Mouse (Mus musculus) embryo, embryonic 10.5 days (tissue): ENCODE data around the gene BC005537.
"Not testable (repeated sequence)": the region's sequence is repeated elsewhere in the genome, so short reads cannot be mapped to it uniquely, and the experiment has no call there.

Source experiments
- DNase-seq: peaks from one replicate; pipeline ENCODE4 v3.0.0-alpha.2; 2015; ENCODE audit warnings: low spot score

Gene BC005537

GRCm38 (mm10) chr13:24801308-24801921, at the start of gene BC005537:
Gene BC005537 (plus strand): TSS chr13:24801657.
- DNase-seq: no peak

GRCm38 (mm10) chr13:24756756-24757155, 44.7 kb upstream of the BC005537 start:
- DNase-seq: no peak

DNA sequence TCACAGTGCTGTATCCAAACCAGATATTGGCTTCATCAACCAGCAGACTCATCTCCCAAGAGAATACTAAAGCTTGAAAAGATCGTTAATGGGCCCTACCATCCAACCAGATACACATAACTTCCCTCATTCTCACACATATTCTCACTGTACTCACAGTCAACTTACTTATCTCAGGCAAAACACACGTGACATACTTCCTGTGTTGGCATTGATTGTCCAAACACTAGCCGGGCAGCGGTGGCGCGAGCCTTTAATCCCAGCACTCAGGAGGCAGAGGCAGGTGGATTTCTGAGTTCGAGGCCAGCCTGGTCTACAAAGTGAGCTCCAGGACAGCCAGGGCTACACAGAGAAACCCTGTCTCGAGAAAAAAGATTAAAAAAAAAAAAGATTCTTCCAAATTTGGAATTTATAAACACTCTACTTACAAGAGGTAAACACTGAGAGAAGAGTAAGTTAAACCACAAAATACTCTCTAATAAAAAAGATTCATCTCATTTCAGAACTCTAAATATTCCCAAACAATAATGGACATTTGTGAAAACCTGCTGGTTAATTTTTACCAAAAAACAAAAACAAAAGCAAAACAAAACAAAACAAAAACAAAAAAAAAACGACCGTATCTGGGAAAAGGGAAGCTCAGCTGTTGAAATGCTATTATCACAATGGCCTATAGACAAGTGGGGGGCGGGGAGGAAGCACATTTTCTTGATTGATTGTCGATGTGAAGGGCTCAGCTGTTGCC, 43.5 kb upstream of the BC005537 start:
- DNase-seq: no peak

DNA sequence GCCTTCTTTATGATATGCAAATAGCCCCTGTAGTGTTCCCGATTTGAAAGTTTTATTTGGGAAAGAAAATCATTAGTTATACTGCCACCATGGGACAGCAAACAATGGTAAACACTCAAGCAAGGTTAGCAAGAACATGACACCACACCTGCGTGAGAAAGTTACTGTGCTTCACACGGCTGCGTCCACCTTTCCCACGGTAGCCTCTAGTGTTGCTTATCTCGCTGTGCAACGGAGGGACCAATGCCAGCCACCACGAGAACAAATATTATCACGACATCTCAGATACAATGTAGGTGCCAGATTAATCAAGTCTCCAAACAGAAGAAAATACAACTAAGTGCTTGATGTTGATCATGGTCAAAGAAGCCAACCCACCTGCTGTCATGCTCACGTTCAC, 42.0 kb upstream of the BC005537 start:
- no peak for DNase-seq

DNA sequence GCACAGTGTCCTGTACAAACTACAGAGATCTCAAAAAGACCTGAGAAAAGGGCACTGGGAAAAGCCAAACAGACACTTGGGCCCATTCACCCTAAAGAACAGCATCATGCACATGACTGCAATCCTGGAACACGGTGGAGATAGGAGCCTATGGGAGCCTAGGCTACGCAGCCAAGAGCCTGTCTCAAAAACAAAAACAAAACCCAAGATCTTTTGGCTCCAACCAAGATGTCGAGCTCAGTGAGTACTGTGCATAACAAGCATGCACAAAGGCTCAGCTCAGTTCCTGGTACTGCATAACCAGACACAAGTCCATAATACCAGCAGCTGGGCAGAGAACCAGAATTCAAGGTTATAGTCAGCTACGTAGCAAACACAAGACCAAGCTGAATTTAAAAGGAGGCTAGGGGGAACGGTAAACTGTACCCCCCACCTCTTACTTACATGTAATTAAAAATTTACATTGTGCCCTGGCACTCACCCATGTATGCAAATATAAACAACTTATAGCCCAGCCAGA, 41.0 kb upstream of the BC005537 start:
- no peak for DNase-seq

DNA sequence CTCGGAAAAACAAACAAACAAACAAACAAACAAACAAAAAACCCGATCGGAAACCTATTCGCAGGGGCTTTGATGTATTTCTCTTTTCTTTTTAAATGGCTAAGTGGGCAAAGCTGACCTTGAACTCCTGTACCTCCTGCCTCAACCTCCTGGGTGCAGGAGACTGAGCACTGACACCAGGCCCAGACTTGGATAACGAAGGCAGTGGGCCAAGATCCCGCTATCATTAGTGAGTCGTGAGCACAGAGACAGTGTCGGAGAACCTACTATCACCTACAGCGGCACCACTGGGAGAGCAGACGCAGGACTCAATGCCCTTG, 40.4 kb upstream of the BC005537 start:
- no peak for DNase-seq

GRCm38 (mm10) chr13:24761403-24762227, 39.8 kb upstream of the BC005537 start, which contains the start of gene Gmnn:
Gene Gmnn (minus strand): TSS chr13:24761923.
- peak; percentile 95 for DNase-seq

- DNase-seq: no peak
Measured at GRCm38 (mm10) chr13:24762254-24762653, 39.2 kb upstream of the BC005537 start.

DNA sequence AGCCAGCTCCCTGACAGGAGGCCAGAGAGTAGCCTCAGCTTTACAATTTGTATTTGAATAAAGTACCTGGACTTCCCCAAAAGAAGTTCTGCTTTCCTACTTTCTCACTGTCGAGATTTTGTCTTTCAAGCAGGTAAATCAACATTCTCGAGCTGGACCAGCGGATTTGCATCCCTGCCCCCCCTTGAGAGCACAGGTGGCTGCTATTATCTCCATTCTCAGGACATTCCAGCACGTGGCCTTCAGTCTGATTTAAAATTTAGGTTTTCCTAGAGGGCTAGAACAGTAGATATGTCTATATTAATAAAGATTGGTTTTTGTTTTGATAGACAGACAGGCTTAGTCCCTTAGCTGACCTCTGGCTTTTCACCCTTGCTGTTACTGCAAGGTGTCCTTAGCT, 33.6 kb upstream of the BC005537 start:
- not testable (repeated sequence) for DNase-seq

- DNase-seq: not testable (repeated sequence)
Measured at GRCm38 (mm10) chr13:24771482-24771881, 30.0 kb upstream of the BC005537 start.

DNA sequence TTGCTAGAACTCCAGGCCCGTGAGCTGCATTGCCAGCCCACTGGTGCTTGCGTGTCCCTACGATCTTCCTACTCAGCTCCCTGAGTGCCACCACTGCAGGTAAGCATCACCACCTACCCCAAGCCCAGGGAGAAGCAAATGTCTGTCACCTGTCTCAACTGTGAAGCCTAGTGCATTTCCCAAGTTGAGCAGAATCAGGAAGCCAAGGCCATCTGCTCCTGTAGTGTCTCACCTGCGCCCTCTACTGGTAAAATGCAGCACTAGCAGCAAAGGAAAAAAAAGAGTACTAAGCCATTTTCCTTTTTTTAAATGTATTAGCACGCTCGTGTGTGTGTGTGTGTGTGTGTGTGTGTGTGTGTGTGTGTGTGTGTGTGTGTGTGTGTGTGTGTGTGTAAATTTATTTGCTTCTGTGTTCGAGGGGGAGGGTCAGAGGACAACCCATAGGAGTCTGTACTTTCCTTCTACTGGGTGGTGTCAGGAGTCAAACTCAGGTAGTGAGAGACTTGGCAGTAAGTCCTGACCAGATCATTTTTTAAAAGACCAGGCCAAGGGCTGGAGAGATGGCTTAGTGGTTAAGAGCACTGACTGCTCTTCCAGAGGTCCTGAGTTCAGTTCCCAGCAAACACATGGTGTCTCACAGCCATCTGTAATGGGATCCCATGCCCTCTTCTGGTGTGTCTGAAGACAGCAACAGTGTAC, 25.2 kb upstream of the BC005537 start:
- peak; percentile 84 for DNase-seq

- DNase-seq: no peak
Measured at GRCm38 (mm10) chr13:24778026-24778425, 23.4 kb upstream of the BC005537 start.

- DNase-seq: no peak
Measured at GRCm38 (mm10) chr13:24778706-24779380, 22.6 kb upstream of the BC005537 start.

- no peak for DNase-seq
Measured at GRCm38 (mm10) chr13:24781916-24782315, 19.5 kb upstream of the BC005537 start.

GRCm38 (mm10) chr13:24786014-24786490, 15.4 kb upstream of the BC005537 start:
- no peak for DNase-seq

DNA sequence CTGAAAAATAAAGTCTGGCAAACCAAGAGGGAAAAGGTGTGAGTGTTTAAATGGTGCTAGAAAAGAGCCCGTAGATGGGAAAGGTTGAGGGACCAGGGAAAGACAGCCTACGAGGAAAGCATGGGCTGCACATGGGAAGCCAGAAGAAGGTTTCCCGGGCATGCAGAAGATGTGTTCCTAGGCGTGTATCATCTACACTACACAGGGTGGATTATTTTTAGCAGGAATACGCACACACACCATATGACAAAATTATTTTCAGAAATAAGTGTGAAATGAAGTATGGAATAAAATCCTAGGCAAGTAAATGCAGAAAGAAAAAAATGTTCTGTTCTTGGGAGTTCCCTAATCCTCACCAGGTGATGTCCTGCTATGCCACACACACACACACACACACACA, 14.0 kb upstream of the BC005537 start:
- no peak for DNase-seq

DNA sequence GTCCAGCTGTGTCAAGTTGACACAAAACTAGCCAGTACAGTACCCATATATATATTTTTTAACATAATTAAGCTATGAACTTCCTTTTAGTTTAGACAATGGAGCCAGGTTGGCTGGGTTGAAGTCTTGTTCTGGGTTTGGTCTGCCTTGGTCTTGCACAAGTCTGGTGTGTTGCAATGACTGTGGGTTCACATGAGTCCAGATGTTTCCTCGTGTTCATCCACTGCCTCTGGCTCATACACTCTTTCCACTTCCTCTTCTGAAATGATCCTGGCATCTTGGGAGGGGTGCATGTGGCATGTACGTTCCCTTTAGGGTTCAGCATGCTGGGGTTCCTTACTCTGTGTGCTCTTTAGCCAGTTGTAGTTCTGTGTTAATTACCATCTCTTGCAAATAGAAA, 10.1 kb upstream of the BC005537 start:
- DNase-seq: no peak

DNA sequence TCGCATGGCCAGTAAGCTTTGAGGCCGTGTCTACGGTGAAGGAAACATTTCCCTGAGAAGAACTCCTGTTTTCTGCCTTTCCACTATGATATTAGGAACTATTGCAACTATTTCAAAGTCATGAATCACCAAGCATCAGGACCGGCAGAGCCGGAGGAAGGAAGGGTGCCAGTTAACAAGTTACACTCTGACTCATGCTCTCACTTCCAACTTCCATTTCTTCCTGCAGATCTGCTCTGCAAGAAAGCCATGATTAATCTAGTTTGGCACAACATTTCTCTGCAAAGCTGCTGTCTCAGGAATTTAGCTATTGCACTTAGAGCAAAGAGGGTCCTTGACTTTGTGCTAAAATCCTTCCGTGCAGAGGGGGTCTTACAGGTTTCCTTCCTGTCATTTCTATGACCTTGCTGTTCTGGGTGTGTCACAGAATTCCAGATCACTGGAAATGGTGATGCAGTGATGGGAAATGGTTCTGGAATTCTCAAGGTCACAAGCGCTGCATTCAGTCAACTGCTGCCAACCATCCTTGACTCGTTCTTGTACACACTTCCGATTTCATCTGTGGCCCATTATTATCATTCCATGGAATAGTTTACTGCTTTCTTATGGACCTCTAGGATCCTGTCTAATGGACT, 8.9 kb upstream of the BC005537 start:
- no peak for DNase-seq

DNA sequence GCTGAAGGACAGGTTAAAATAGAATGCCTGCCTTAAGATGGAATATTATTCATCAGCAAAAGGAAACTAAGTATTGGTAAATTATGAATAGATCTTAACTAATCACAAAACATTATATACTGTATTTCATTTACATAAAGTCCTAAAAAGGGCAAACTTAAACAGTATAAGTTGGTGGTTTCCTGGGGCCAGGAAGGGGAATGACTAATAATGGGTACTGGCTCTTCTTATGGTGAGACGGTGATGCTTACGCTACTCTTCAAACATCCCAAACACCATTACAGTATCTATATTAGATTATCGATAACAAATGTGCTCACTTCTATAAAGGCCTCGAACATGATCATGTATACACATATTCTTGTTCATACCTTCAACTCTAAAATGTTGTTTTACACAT, 2.8 kb upstream of the BC005537 start:
- no peak for DNase-seq

- DNase-seq: peak; percentile 23
Measured at GRCm38 (mm10) chr13:24799378-24799777, 2.1 kb upstream of the BC005537 start.
